In the genomic region with DNA sequence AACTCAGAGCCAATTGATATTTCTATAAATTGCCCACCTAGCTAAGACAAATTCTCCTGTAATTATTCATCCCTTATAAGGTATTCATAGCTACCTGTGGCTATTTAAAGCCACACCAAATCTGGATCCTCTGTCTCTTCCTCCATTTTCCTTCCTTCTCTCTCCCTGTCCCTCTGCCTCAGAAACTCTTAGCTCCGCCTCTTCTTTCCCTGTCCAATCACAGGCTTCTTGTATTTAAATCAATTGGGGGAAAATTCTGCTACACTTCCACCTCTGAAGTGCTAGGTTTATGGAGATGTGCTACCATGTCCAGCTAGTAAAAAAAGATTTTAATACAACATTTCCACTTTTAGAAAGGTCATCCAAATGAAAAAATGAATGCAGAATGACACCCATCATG, we compare ENCODE assay signal across 29 mouse cellular contexts. TPM values are rescaled to one million over a fixed set of nuclear protein-coding genes. Genes with fewer than 3 reads are reported as not detected.
A peak's percentile ranks its signal among the peaks of the same experiment; 100 is the strongest.
DNase-seq lines count a peak whose midpoint lies in the region; ATAC-seq lines count a peak whose summit lies in the region.
"Had no signal": no experiment of that assay in that cellular context is flagged by ENCODE, and none has a peak within 500 bp of the region (broad histone marks: within the 10 kb centered on the region; RNA-seq: fewer than 3 reads in every experiment).

No protein-coding gene starts in this region.

- DNase-seq in heart, adult 11 months, result peak; percentile 29
- no peak for DNase-seq in heart, adult 9 months (ENCODE audit: low spot score in 2 of 2)
- DNase-seq in ES-CJ7 (ENCODE audit: low read depth, low spot score), result peak; percentile 68
- peak; percentile 80 for DNase-seq in R1 (ENCODE audit: low read depth, low spot score)
- DNase-seq in ovary, postnatal 10 days (ENCODE audit: low spot score), result no peak
- no peak for DNase-seq in adrenal gland, adult 2 months
- DNase-seq: adrenal gland, postnatal 10 days; adrenal gland, postnatal 25 days; B cell, adult 2 months; cerebellum, adult 11 months; cerebellum, adult 18-20 months; cerebellum, adult 8-10 months; cerebellum, adult 9-11 months; cerebellum, postnatal 14 days; cerebellum, postnatal 36 days; embryo, embryonic 11 days had no signal

- H3K36me3 ChIP-seq in neural tube, embryonic 15.5 days, result no peaks in the 10 kb centered on the region
- H3K36me3 ChIP-seq: embryonic facial prominence, embryonic 13.5 days; embryonic facial prominence, embryonic 15.5 days; forebrain, embryonic 10.5 days; forebrain, embryonic 12.5 days; G1E had no signal

- H3K4me3 ChIP-seq in neural tube, embryonic 15.5 days (replicated peaks), result no peak overlapping the region
- H3K4me3 ChIP-seq: embryonic facial prominence, embryonic 13.5 days; embryonic facial prominence, embryonic 15.5 days; erythroblast, embryonic 14.5 days; forebrain, embryonic 10.5 days; forebrain, embryonic 12.5 days had no signal

- H3K4me2 ChIP-seq in neural tube, embryonic 15.5 days, result no peak overlapping the region
- H3K4me2 ChIP-seq: embryonic facial prominence, embryonic 13.5 days; embryonic facial prominence, embryonic 15.5 days; forebrain, embryonic 12.5 days had no signal

- peaks cover 6% of the 10 kb centered on the region; the same call in 1 of the 2 replicates for H3K4me1 ChIP-seq in neural tube, embryonic 15.5 days
- H3K4me1 ChIP-seq: embryonic facial prominence, embryonic 13.5 days; forebrain, embryonic 10.5 days; forebrain, embryonic 12.5 days had no signal

- H3K9me3 ChIP-seq in neural tube, embryonic 15.5 days (replicated peaks), result no peaks in the 10 kb centered on the region
- H3K9me3 ChIP-seq: embryonic facial prominence, embryonic 13.5 days; embryonic facial prominence, embryonic 15.5 days; forebrain, embryonic 10.5 days; forebrain, embryonic 12.5 days; G1E had no signal

- no peak overlapping the region for H3K27ac ChIP-seq in neural tube, embryonic 15.5 days (replicated peaks)
- H3K27ac ChIP-seq: embryonic facial prominence, embryonic 13.5 days; embryonic facial prominence, embryonic 15.5 days; forebrain, embryonic 10.5 days; forebrain, embryonic 12.5 days had no signal

- 88% methylated on average over 1 of the region's 1 CpGs for WGBS in neural tube, embryonic 15.5 days

- no peak overlapping the region for H3K9ac ChIP-seq in neural tube, embryonic 15.5 days (replicated peaks)
- H3K9ac ChIP-seq: embryonic facial prominence, embryonic 13.5 days; embryonic facial prominence, embryonic 15.5 days; forebrain, embryonic 12.5 days had no signal

- ATAC-seq in neural tube, embryonic 15.5 days (ENCODE audit: low FRiP score), result no peak
- ATAC-seq: activated CD4-positive, CD25-positive, alpha-beta regulatory T cell, adult 4 months; CD4-positive, CD25-positive, alpha-beta regulatory T cell, adult 4 months; forebrain, embryonic 14.5 days; forebrain, embryonic 16.5 days; Patski had no signal

- no peaks in the 10 kb centered on the region for H3K27me3 ChIP-seq in neural tube, embryonic 15.5 days (replicated peaks)
- H3K27me3 ChIP-seq: CH12.LX; embryonic facial prominence, embryonic 13.5 days; embryonic facial prominence, embryonic 15.5 days; forebrain, embryonic 12.5 days; Patski had no signal

RNA-seq across cellular contexts. Expression of a gene that starts 3.9 kb away (rescaled TPM):
- 9.3 and 10.3 TPM in 2 replicates for polyA plus RNA-seq in neural tube, embryonic 15.5 days (2015; fragmentation: Nextera tagmentation; extraction: Ambion mirVana)
- total RNA-seq in adrenal gland, adult 2 months (2021), result 10 to 100 TPM; 32.9 to 56.6 TPM
- 12.1 and 16.4 TPM in 2 replicates for polyA plus RNA-seq in adrenal gland, adult 2 months (2012; rRNA removed)

Comparison
In these comparisons a context has a peak if more than half of its experiments do, and no peak if none do; other contexts are left out.
1. DNase-seq: peak in heart, adult 11 months (single experiment), ES-CJ7 (single experiment) and R1 (single experiment); none in heart, adult 9 months (0 of 2), ovary, postnatal 10 days (single experiment) and adrenal gland, adult 2 months (single experiment).